Mouse (Mus musculus) central nervous system, embryonic 18 days (tissue): Measurements from ENCODE around the gene Pgf. TPM values are rescaled to one million over a fixed set of nuclear protein-coding genes. Genes with fewer than 3 reads are reported as not detected.

Source experiments
- polyA plus RNA-seq: library from polyadenylated mRNA; depleted of rRNA; stranded (reverse); fragments of >200 nt; gene quantifications from 2 replicates; pipeline ENCODE4 v1.2.3, GENCODE M21; 2012; rRNA removed

The Pgf gene
- polyA plus RNA-seq, result 5.6 and 5.8 TPM in 2 replicates

DNA sequence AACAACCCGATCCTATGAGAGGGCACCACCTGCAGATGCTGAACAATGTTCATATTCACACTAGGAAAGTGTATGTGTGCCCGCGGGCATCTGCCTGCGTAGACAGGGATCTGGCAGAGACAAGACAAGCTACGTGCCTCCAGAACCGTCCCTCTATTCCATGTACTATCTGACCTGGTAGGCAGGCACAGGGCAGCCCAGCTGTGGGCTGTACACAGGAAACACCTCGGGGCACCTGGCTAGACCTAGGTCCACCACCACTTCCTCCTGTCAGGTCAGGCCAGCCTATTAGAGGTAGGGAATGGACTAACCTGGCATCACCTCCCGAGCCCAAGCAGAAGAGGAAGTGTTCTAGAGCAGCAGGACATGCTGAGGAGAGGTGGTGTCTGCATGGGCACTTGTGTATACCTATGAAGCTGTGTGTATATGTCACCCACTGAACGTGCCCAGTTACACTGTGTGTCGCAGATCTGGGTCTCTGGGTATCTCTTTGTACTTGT, at the start of gene Pgf:
Gene Pgf, minus strand, starts transcription at position 51 of the 500 bp plus-strand sequence.

DNA sequence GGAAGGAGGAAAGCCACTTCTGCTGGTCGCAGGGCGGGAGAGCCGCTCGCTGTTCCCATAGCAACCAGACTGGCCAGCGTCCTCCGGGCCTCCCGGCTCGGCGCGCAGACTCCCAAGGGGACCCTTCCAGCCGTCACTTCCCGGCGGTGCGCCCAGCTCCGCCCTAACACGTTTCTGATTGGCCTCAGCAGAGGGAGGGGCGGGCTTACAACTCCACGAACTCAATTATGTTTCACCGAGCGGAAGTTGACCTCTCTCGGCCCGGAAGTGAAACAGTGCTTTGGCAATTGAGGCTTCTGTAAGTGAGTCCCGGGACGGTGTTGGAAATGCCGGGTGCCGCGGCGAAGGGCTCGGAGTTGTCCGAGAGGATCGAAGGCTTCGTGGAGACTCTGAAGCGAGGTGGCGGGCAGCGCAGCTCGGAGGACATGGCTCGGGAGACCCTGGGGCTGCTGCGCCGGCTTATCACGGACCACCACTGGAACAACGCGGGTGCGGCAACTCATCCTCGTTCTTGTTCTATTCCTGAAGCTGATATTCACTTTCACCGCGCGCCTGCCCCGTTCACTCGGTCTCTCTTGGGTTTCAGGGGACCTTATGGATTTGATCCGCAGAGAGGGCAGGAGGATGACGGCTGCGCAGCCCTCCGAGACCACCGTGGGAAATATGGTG, 41.8 kb upstream of the Pgf start, which contains the start of gene Eif2b2:
Gene Eif2b2, plus strand, starts transcription at position 246 of the 669 bp plus-strand sequence.

DNA sequence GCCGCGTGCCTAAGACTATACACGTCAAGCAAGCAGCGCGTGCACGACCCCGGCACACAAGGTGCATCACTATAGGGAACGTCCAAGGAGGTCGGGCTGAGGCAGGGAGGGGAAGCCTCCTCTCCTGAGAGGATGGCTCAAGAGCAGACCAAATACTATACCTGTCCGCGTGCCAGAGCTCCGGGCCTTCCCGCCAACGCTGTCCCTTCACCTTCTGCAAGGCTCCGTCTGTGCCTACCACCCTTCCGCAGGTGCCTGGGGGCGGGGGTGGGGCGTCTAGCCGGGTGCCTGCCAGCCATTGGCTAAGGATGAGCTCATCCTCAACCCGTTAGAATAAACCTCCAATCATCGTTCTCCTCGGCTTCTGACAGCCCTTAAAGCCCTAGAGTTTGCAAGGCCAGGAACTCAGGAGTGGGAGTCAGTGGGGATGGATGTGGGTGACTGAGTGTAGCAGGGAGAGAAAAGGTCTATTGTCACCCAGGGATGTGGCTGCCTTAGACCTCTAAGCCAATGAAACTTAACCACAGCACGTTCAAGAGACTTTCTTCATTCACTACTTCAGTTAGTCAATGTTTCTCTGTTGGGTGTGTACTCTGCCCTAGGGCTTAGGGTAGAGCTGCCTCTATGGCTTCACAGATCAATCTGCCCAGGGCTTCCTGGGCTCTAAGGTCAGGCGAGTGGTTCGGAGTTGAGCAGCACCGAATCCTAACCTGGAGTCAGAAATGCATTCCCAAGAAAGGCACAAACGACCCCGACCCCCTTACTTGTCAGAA, 26.4 kb downstream of the Pgf start, which contains the start of gene Rps6kl1:
Gene Rps6kl1, minus strand, starts transcription at position 263 of the 773 bp plus-strand sequence.

Other genes with a start within 250 kb of the Pgf start
- gene Fcf1, start 206.9 kb downstream of the Pgf start, polyA plus RNA-seq, result 93.3 and 97.5 TPM in 2 replicates
- gene Arel1, start 206.9 kb downstream of the Pgf start, polyA plus RNA-seq, result 62.2 and 63.4 TPM in 2 replicates
- gene Ylpm1, start 181.5 kb downstream of the Pgf start, polyA plus RNA-seq, result 53.1 and 53.3 TPM in 2 replicates
- gene Prox2, start 67.0 kb downstream of the Pgf start, polyA plus RNA-seq, result 0.43 and 0.62 TPM in 2 replicates
- gene Dlst, start 67.0 kb downstream of the Pgf start, polyA plus RNA-seq, result 147 and 152 TPM in 2 replicates
- gene Rps6kl1, start 26.5 kb downstream of the Pgf start, polyA plus RNA-seq, result 40.5 and 43.5 TPM in 2 replicates
- 95.8 and 103 TPM in 2 replicates for gene Eif2b2, start 41.7 kb upstream of the Pgf start, polyA plus RNA-seq
- 11.5 and 11.7 TPM in 2 replicates for gene Mlh3, start 92.8 kb upstream of the Pgf start, polyA plus RNA-seq
- gene Acyp1, start 110.6 kb upstream of the Pgf start, polyA plus RNA-seq, result 30.6 and 40.3 TPM in 2 replicates
- 0.80 and 0.91 TPM in 2 replicates for gene Zc2hc1c, start 110.8 kb upstream of the Pgf start, polyA plus RNA-seq
- 27.3 and 29.3 TPM in 2 replicates for gene Nek9, start 161.6 kb upstream of the Pgf start, polyA plus RNA-seq
- 133 and 149 TPM in 2 replicates for gene Tmed10, start 197.1 kb upstream of the Pgf start, polyA plus RNA-seq